Mouse (Mus musculus): Measurements from ENCODE around the gene Luc7l2.

DNA sequence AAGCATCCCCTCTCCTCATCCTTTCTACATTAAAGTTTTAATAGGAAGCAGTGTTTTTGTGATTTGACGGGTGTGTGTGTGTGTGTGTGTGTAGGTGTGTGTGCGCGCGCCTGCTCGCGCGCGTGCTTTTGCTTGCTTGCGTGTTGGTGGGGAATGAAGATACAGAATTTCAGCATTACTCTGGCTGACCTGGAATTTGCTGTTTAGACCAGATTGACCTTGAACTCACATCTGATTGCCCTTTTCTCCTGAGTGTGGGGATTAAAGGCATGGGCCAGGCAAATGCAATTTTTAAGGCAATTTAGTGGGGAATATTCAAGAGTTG, 15.8 kb upstream of the Luc7l2 start:
- TF ChIP-seq CTCF (IDR thresholded peaks at IDR 0.05; ENCODE audit: low read depth) (no peak), EP300 (optimal IDR thresholded peaks at IDR 0.05) (no peak)
